Mouse (Mus musculus) brain, adult 10 weeks (tissue): ENCODE measurements around the gene Anapc5. TPM values are rescaled to one million over a fixed set of nuclear protein-coding genes. Genes with fewer than 3 reads are reported as not detected.

Experiments used
- polyA plus RNA-seq: library from polyadenylated mRNA; stranded (reverse); fragments of 350-450 nt; fragmentation: Illumina TruSeq; extraction: RNeasy Lipid Tissue Mini Kit (QIAGEN cat#74804); gene quantifications from one replicate; pipeline ENCODE4 v1.2.3, GENCODE M21; 2015; ENCODE audit warnings: low read depth, low replicate concordance

Anapc5 gene
- polyA plus RNA-seq: 192 TPM

GRCm38 (mm10) chr5:122820777-122821523 lies at the start of gene Anapc5:
TSS of gene Anapc5 (minus strand) at chr5:122821339.

DNA sequence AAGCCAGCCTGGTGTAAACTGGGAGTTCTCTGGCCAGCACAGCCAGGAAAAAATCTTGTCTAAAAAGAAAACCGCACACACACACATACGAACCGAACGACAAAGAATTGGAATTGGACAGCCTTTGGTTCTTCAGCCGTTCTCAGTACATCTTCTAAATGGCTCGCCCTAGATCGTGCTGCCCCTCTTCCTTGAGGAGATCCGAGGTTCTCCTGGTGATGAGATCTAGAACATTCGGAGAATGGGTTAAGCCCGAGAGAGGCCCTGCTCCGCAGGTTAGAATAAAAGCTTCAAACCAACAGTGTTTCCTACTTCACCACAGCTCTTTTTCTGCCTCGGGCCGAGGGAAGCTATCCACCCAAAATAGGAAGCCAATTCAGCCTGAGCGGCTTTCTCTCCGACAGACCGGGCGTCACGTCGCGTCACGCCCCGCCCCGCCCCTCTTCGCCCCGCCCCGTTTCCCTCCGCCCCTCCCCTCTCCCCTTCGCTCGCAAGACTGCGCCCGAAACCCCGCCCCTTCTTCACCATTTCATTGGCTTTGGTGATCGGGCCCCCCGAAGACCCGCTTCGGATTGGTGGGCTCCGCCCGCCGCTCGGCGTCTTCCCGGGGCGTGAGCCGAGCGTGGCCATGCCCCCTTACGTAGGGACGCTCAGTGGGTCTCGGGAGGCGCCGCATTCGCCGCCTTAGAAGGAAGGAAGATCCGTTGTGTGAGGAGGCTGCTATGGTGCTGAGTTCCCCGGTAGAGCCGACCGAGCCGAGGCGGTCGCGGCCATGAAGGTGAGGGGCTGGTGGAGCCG lies 28.6 kb upstream of the Anapc5 start, which contains the start of gene Rnf34:
Gene Rnf34, plus strand, starts transcription at position 528 of the 798 bp plus-strand sequence.

GRCm38 (mm10) chr5:122779277-122779834 lies 41.8 kb downstream of the Anapc5 start, which contains the start of gene Camkk2:
TSS of gene Camkk2 (minus strand) at chr5:122779409.

Other genes starting within 250 kb of the Anapc5 start
- gene Ift81, start 206.8 kb downstream of the Anapc5 start, polyA plus RNA-seq: 32.1 TPM
- gene P2rx7, start 177.4 kb downstream of the Anapc5 start, polyA plus RNA-seq: 7.0 TPM
- 24.5 TPM for gene P2rx4, start 113.8 kb downstream of the Anapc5 start, polyA plus RNA-seq
- 132 TPM for gene Camkk2, start 41.9 kb downstream of the Anapc5 start, polyA plus RNA-seq
- gene Rnf34, start 28.7 kb upstream of the Anapc5 start, polyA plus RNA-seq: 44.6 TPM
- 20.7 TPM for gene Kdm2b, start 168.5 kb upstream of the Anapc5 start, polyA plus RNA-seq
- 6.1 TPM for gene Orai1, start 193.7 kb upstream of the Anapc5 start, polyA plus RNA-seq
- 0.85 TPM for gene Morn3, start 225.7 kb upstream of the Anapc5 start, polyA plus RNA-seq
- gene Tmem120b, start 247.1 kb upstream of the Anapc5 start, polyA plus RNA-seq: 10.6 TPM